Mouse (Mus musculus) spleen, adult 2 months (tissue): ENCODE measurements around the gene Fam185a.

Experiments
- CTCF ChIP-seq: fragments of 200-500 bp; IDR thresholded peaks from 2 replicates; pipeline ENCODE4 v1.5.1; 2011; ENCODE audit warnings: mild to moderate bottlenecking, inconsistent platforms; ENCODE audit not compliant: insufficient read depth, insufficient read length, insufficient replicate concordance; ENCODE audit errors: extremely low read depth
- POLR2A ChIP-seq: fragments of 200-500 bp; IDR thresholded peaks from 2 replicates; pipeline ENCODE4 v1.6.1; 2011; ENCODE audit warnings: low read depth, low read length, inconsistent platforms

DNA sequence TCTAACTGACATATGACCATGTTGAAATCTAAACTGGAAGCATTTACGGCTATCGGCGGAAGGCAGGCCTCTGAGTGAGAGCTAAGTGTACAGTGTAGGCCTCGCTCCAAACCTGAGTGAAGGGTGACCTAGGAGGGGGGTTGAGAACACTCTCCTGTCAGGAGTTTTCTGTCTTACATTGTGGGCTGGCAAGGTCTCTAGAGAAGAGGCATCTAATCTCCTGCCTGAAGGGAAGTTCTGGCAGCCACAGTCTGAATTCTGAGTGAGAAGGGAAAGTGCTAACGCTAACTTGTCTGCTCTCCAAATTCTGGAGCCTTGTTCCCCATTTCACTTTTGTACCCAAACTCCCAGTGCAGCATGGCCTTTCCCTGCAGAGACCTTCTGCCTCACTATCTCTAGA, 63.7 kb downstream of the Fam185a start:
- TF ChIP-seq POLR2A (no peak), CTCF (no peak)
